Mouse (Mus musculus): ENCODE measurements at regions not wholly inside any gene's neighbourhood (a gene's known extent, or its start where the extent isn't known, plus 50 kb on each side); places are given as distances from the start of the nearest gene placed in this dataset.

- no peak for TF ChIP-seq CTCF (IDR thresholded peaks at IDR 0.05; ENCODE audit: low read depth)
- no peak for TF ChIP-seq EP300 (IDR thresholded peaks at IDR 0.05; ENCODE audit: low read depth)
These were observed 336.7 kb upstream of the Tbl1xr1 start for GRCm38 (mm10) chr3:21739720-21740119.

Data from liver, embryonic 14.5 days (tissue).